Mouse (Mus musculus): ENCODE measurements around the gene Bcl2l12.

GRCm38 (mm10) chr7:44955628-44956027 lies 42.9 kb downstream of the Bcl2l12 start:
- TF ChIP-seq TAL1 (IDR thresholded peaks at IDR 0.05; ENCODE audit: low read length) (no peak), GATA1 (IDR thresholded peaks at IDR 0.05; ENCODE audit: low read length) (no peak)
